Mouse (Mus musculus): ENCODE data around the gene Fmn2.

GRCm38 (mm10) chr1:174759354-174759753 is 257.7 kb downstream of the Fmn2 start:
- peak; percentile 90 for TF ChIP-seq EP300 (IDR thresholded peaks at IDR 0.05)
- TF ChIP-seq CTCF (IDR thresholded peaks at IDR 0.05): no peak
